Mouse (Mus musculus) forebrain, postnatal 0 days (tissue): ENCODE results near the gene Cecr2. TPM values are rescaled to one million over a fixed set of nuclear protein-coding genes. Genes with fewer than 3 reads are reported as not detected.

Experiments
- ATAC-seq: fragments of 200-750 bp; cut with Nextera tagmentation; 2 replicates; pipeline ENCODE4 v1.8.0; 2017; ENCODE audit warnings: mild to moderate bottlenecking, moderate library complexity
- DNase-seq: peaks from one replicate; pipeline ENCODE4 v3.0.0-alpha.2; 2015
- H3K27ac ChIP-seq: fragments of 300-500 bp; sonication (generic); 2 replicates; pipeline ENCODE4 v1.5.1; 2014; ENCODE audit warnings: low read depth, mild to moderate bottlenecking, antibody characterized with exemption, low read length, moderate library complexity, mixed read lengths
- H3K27me3 ChIP-seq: fragments of 300-500 bp; sonication (generic); 2 replicates; pipeline ENCODE4 v1.6.1; 2014; ENCODE audit warnings: mild to moderate bottlenecking, low read length, mixed read lengths; ENCODE audit not compliant: insufficient read depth
- H3K36me3 ChIP-seq: fragments of 300-500 bp; sonication (generic); 2 replicates; pipeline ENCODE4 v1.6.1; 2014; ENCODE audit warnings: mild to moderate bottlenecking, moderate library complexity; ENCODE audit not compliant: insufficient read depth
- H3K4me1 ChIP-seq: fragments of 300-500 bp; sonication (generic); 2 replicates; pipeline ENCODE4 v1.6.1; 2014; ENCODE audit warnings: antibody characterized with exemption; ENCODE audit not compliant: insufficient read depth
- H3K4me2 ChIP-seq: fragments of 300-500 bp; sonication (generic); 2 replicates; pipeline ENCODE4 v1.6.1; 2014; ENCODE audit warnings: low read depth, mild to moderate bottlenecking, moderate library complexity
- H3K4me3 ChIP-seq: fragments of 300-500 bp; sonication (generic); 2 replicates; pipeline ENCODE4 v1.5.1; 2014; ENCODE audit warnings: low read depth, low read length, mixed read lengths
- H3K9ac ChIP-seq: fragments of 300-500 bp; sonication (generic); 2 replicates; pipeline ENCODE4 v1.6.1; 2014; ENCODE audit warnings: mild to moderate bottlenecking
- H3K9me3 ChIP-seq: fragments of 300-500 bp; sonication (generic); 2 replicates; pipeline ENCODE4 v1.6.1; 2016; ENCODE audit warnings: low read length
- CTCF ChIP-seq: sonication (generic); IDR thresholded peaks from 2 replicates; pipeline ENCODE4 v1.5.1; 2016; ENCODE audit warnings: antibody characterized with exemption, control low read depth, low read depth
- WGBS: fragments of 180-500 bp; shearing (Covaris S2); extraction: QIAGEN DNeasy Blood & Tissue Kit; methylation state at CpG from one replicate; pipeline ENCODE4 v1.1.7; 2014; 5-methylcytosine and 5-hydroxymethylcytosine counted together
- polyA plus RNA-seq: library from polyadenylated mRNA; unstranded; fragments of >200 nt; fragmentation: Nextera tagmentation; extraction: Ambion mirVana; gene quantifications from 2 replicates; pipeline ENCODE4 v1.2.1, GENCODE M21; 2015
- total RNA-seq: library from RNA; depleted of rRNA; stranded (reverse); fragments of >200 nt; gene quantifications from 2 replicates; pipeline ENCODE4 v1.2.3, GENCODE M21; 2014

Cecr2 gene
- total and polyA plus RNA-seq, 2 experiments from 2014 or later = 1.1 to 4.1 TPM

DNA sequence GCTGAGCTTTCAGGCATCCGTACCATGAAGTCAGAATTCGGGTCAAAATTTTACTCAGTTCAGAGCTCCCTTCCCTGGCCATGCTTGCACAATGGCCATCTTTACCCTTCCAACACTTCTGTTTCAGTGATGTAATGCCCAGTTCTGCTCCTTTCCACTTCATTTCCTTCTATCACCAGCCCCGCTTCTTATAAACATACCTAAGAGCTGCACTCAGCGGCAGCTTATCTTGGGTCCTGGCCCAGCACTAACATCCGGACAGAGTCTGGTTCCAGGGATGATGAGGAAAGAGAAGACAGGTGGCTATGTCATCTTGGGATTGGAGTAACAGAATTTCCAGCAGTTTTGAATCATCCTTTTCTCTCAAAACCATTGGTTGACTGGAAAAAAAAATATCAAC, 18.0 kb upstream of the Cecr2 start:
- ATAC-seq = no peak
- Histone ChIP-seq H3K4me1 (no peaks in the 10 kb centered on the region), H3K36me3 (no peaks in the 10 kb centered on the region), H3K4me2 (no peak overlapping the region), H3K27me3 (no peaks in the 10 kb centered on the region), H3K9ac (no peak overlapping the region), H3K4me3 (no peak overlapping the region), H3K27ac (no peak overlapping the region), H3K9me3 (no peaks in the 10 kb centered on the region)
- WGBS = 72% methylated on average over 5 of the region's 5 CpGs
- DNase-seq = no peak
- TF ChIP-seq CTCF = no peak

DNA sequence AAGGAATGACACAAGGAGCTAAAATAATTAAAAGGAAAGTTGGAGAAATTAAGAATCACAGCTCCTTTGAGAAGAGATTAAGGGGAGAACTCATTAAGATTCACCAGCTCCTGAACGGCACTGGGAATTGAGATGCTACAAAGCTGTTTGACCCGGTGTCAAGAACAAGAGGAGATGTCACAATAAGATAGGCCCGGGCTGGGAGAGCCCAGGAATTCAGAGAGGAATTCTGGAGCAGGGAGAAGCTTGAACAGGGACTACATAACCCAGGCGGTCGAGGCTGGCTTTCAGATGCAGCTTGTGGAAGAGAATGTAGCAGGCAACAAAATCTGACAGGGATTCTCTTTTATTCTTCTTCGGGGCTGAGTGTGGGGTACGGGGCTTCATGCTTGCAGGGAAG, 13.5 kb upstream of the Cecr2 start:
- no peaks in the 10 kb centered on the region for H3K9me3 ChIP-seq
- H3K9ac ChIP-seq = no peak overlapping the region
- H3K4me3 ChIP-seq = no peak overlapping the region
- no peaks in the 10 kb centered on the region for H3K4me1 ChIP-seq
- 24% methylated on average over 7 of the region's 7 CpGs for WGBS
- no peak for ATAC-seq
- no peak overlapping the region for H3K4me2 ChIP-seq
- DNase-seq = no peak
- H3K27ac ChIP-seq = no peak overlapping the region
- H3K27me3 ChIP-seq = no peaks in the 10 kb centered on the region
- TF ChIP-seq CTCF = no peak
- H3K36me3 ChIP-seq = no peaks in the 10 kb centered on the region

DNA sequence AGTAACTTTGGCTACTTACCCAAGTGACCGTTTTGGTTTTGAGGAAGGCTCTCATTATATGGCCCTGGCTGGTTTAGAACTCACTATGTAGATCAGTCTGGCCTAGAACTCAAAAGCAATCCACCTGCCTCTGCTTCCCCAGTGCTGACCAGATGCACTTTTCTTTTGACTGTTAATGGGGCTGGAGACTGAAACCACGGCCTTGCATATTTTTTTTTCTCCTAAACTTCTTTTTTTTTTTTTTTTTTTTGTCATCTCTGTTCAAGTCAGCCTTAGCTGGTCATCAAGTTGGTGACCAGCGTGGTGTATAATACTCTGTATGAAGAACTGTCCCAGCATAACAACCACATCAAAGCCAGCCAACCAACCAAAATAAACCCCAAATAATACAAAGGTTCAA, 10.5 kb upstream of the Cecr2 start:
- no peaks in the 10 kb centered on the region for H3K9me3 ChIP-seq
- H3K9ac ChIP-seq = no peak overlapping the region
- H3K4me2 ChIP-seq = no peak overlapping the region
- ATAC-seq (no peak), DNase-seq (no peak)
- no peak overlapping the region for H3K4me3 ChIP-seq
- H3K36me3 ChIP-seq = no peaks in the 10 kb centered on the region
- TF ChIP-seq CTCF = no peak
- H3K27ac ChIP-seq = no peak overlapping the region
- H3K4me1 ChIP-seq = no peaks in the 10 kb centered on the region
- 86% methylated on average over 3 of the region's 3 CpGs for WGBS
- H3K27me3 ChIP-seq = no peaks in the 10 kb centered on the region

DNA sequence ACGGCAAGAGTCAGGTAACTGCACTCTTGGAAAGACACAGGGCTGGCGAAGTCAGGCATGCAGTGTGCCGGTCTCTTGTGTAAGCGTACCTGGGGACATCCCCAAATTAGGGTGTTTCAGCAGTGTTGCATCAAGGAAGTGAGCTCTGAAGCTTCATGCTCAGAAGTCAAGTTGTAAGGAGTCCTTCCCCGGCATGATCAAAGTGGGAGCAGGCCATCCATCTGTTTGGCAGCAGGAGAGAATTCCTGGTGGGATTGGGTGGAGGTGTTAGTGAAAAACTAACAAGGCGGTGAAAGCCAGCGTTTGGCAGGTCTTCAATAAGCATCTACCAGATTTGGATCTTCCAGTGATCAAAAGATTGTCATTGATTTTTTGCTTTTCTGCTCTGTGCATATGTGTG, 7.3 kb upstream of the Cecr2 start:
- Histone ChIP-seq H3K27me3 (no peaks in the 10 kb centered on the region), H3K4me1 (no peaks in the 10 kb centered on the region), H3K4me2 (no peak overlapping the region), H3K9me3 (no peaks in the 10 kb centered on the region), H3K4me3 (no peak overlapping the region), H3K9ac (no peak overlapping the region), H3K27ac (no peak overlapping the region), H3K36me3 (no peaks in the 10 kb centered on the region)
- ATAC-seq (no peak), DNase-seq (no peak)
- 71% methylated on average over 7 of the region's 7 CpGs for WGBS
- TF ChIP-seq CTCF = no peak

DNA sequence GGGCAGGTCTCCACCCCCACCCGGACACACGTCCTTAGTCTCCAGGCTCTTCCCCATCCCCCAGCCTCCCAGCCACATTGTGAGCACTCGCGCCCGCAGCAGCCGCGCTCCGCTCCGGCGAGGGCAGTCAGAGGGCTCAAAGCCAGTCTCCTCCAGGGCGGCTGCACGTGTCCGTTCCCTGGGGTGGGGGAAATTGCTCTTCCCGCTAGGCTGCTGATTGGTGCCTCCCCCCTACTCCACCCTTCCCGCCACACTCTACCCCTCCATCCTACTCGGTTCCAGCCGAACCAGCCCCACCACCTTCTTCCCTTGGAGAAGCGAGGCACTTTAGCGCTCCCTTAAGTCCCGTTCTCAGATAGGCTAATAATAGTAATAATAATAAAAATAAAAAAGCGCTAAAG, 754 bp upstream of the Cecr2 start:
- 4% methylated on average over 21 of the region's 21 CpGs for WGBS
- peak; percentile 39 for DNase-seq
- peak overlapping the region; percentile 92 for H3K4me3 ChIP-seq
- no peaks in the 10 kb centered on the region for H3K27me3 ChIP-seq
- H3K27ac ChIP-seq = peak overlapping the region; percentile 88; the same call in 1 of the 2 replicates
- 0 out of 2 replicates have a peak, but pooled peaks cover 5% of the 10 kb centered on the region for H3K4me1 ChIP-seq
- peak overlapping the region; percentile 95 for H3K4me2 ChIP-seq
- peak overlapping the region; percentile 68 for H3K9ac ChIP-seq
- ATAC-seq = peak; percentile 59
- H3K9me3 ChIP-seq = no peaks in the 10 kb centered on the region
- no peaks in the 10 kb centered on the region for H3K36me3 ChIP-seq
- TF ChIP-seq CTCF = no peak

DNA sequence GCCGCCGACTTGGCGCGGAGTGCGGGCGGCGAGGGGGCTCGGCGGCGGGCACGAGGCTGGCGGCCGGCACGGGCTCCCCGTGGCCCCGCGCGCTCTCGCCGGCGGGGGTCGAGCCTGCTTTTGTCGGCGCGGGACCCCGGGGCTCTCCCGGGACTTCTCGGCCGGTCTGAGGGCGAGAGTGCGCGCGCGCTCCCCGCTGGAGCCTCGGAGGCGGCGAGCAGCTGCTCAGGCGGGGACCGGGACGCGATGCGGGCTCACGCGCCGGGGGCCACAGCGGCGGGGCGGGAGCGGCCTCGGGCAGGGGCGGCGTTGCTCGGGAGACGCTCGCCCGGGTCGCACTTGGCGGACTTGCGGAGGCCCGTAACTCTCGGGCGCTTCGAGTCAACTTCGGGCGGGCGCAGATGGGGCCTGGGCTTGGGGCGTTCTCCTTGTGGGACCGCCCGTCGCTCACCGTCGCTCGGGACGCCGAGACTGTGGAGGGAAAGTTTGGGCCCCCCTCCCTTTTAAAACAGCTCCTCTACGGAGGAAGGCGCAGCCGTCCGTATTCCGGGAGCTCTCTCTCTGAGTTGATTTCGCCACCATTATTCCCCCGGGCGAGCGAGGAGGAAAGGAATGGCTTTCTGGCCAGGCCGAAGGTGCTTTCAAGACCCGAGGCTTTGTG, 722 bp downstream of the Cecr2 start:
- Histone ChIP-seq H3K36me3 (no peaks in the 10 kb centered on the region), H3K4me1 (0 out of 2 replicates have a peak, but pooled peaks cover 5% of the 10 kb centered on the region), H3K4me3 (peak overlapping the region; percentile 92), H3K27me3 (no peaks in the 10 kb centered on the region), H3K9me3 (no peaks in the 10 kb centered on the region), H3K27ac (peak overlapping the region; percentile 88), H3K9ac (peak overlapping the region; percentile 68), H3K4me2 (peak overlapping the region; percentile 95)
- no peak for TF ChIP-seq CTCF
- DNase-seq (peak; percentile 47), ATAC-seq (peak; percentile 32)
- WGBS = 3% methylated on average over 74 of the region's 87 CpGs

DNA sequence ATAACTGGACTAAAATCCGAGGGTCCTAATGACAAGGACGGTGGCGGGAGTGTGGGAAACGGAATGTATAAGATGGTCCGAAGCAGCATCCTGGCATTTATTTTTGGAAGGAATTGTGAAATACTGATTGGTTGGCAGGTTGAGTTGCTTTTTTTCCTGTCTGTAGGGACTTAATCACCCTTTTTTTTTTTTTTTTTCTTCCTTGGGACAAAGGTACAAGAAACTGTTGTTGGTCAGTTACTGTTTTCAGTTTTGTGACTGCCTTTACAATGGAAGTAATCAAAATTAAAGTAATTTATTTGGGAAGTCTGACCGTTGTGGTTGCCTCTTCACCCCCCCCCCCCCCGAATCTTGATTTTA, 1.2 kb downstream of the Cecr2 start:
- Histone ChIP-seq H3K36me3 (no peaks in the 10 kb centered on the region), H3K4me2 (peak overlapping the region; percentile 95), H3K27ac (peak overlapping the region; percentile 88), H3K9me3 (no peaks in the 10 kb centered on the region), H3K9ac (peak overlapping the region; percentile 68), H3K27me3 (no peaks in the 10 kb centered on the region), H3K4me3 (peak overlapping the region; percentile 92), H3K4me1 (0 out of 2 replicates have a peak, but pooled peaks cover 5% of the 10 kb centered on the region)
- no peak for ATAC-seq
- TF ChIP-seq CTCF = no peak
- DNase-seq = no peak
- WGBS = 0% methylated on average over 7 of the region's 7 CpGs
